Mouse (Mus musculus) large intestine, adult 2 months (tissue): ENCODE results near the gene Gtpbp6. TPM values are rescaled to one million over a fixed set of nuclear protein-coding genes. Genes with fewer than 3 reads are reported as not detected.
A peak's percentile ranks its signal among the peaks of the same experiment; 100 is the strongest.
"Not testable (repeated sequence)": the region's sequence is repeated elsewhere in the genome, so short reads cannot be mapped to it uniquely, and the experiment has no call there.

Source experiments
- DNase-seq: peaks from one replicate; pipeline ENCODE4 v3.0.0-alpha.2; 2012; ENCODE audit warnings: low read depth, low spot score
- WGBS: fragments of 180-500 bp; shearing (Covaris S2); methylation state at CpG from one replicate; pipeline ENCODE4 v1.1.7; 2018; 5-methylcytosine and 5-hydroxymethylcytosine counted together
- polyA plus RNA-seq: library from polyadenylated mRNA; depleted of rRNA; stranded (reverse); fragments of >200 nt; gene quantifications from 2 replicates; pipeline ENCODE4 v1.2.3, GENCODE M21; 2012; rRNA removed

Gene Gtpbp6
- 70.5 and 76.0 TPM in 2 replicates for polyA plus RNA-seq

- WGBS, result under 1% methylated on average over 71 of the region's 71 CpGs
- DNase-seq, result peak; percentile 89
Observed at GRCm38 (mm10) chr5:110107581-110108304, at the start of gene Gtpbp6. Gene Gtpbp6 (minus strand): TSS chr5:110108197.

DNA sequence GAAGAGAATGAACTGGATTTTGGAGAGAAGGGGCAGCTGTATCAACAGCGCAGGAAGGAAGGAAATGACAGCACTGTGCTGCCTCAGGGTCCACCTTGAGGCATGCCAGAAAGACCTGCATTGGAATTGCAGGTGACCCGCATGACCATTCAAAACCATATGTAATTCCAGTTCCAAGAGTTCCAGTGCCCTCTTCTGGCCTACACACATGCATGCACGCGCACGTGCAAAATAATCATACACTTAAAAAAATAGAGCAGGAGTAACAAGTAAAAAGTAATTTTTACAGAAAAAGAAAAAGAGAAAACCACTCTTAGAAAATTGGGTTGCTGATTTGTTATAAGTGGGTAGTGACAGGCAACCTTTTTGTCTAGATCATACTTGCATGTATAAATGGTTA, 35.0 kb upstream of the Gtpbp6 start:
- WGBS, result 86% methylated on average over 5 of the region's 5 CpGs
- DNase-seq, result no peak

- no peak for DNase-seq
Observed at GRCm38 (mm10) chr5:110142309-110142708, 34.3 kb upstream of the Gtpbp6 start.

GRCm38 (mm10) chr5:110140424-110140823, 32.4 kb upstream of the Gtpbp6 start:
- 91% methylated on average over 7 of the region's 7 CpGs for WGBS
- no peak for DNase-seq

More at GRCm38 (mm10) chr5:110142309-110142708, 34.3 kb upstream of the Gtpbp6 start:
- 66% methylated on average over 2 of the region's 2 CpGs for WGBS

- WGBS, result 94% methylated on average over 3 of the region's 3 CpGs
Observed at GRCm38 (mm10) chr5:110139325-110139724, 31.3 kb upstream of the Gtpbp6 start.

GRCm38 (mm10) chr5:110137816-110138215, 29.8 kb upstream of the Gtpbp6 start:
- over 99% methylated on average over 3 of the region's 3 CpGs for WGBS
- DNase-seq, result no peak

More at GRCm38 (mm10) chr5:110139325-110139724, 31.3 kb upstream of the Gtpbp6 start:
- DNase-seq, result no peak

- no peak for DNase-seq
- WGBS, result 4% methylated on average over 18 of the region's 18 CpGs
Observed at GRCm38 (mm10) chr5:110136087-110136464, 28.1 kb upstream of the Gtpbp6 start.

DNA sequence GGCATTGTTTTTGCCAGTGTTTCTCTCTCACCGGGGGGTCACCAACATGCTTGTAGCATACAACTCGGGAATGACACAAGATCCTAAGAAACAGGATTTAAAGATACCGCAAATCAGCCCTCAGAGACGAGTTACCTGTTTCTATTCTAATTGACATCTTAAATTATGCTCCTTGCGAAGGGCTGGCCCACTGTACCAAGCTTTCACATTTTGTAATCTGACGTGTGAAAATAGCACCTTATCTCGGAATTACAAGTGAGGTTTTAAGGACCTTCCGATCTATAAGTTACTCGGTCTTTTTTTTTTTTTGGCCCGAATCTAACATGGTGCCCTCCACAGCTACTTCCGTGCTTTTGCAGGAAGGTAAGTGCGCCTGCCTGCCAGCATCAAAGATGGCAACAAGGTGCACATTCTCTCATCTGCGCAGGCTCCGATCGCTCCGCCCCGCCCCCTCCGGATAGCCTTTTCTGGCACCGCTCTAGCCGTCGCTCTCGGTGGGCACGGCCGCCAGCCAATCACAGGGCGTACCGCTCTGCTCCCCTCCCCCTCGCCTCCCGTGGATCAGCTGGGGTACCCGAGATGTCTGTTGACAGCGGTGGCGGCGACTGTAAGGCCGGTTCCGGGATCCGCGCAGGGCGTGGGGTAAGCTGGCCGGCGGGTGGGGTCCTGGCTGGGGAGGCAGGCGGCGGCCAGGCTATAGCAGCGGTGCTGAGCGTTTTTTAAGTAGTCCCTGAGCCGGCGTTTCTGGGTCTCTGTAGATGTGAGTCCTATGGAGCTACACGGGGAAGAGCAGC, 27.5 kb upstream of the Gtpbp6 start, which contains the start of gene Chfr:
Chfr (plus strand) TSS at position 550 of the 794 bp plus-strand sequence.
- DNase-seq, result peak; percentile 91
- WGBS, result 4% methylated on average over 46 of the region's 46 CpGs

DNA sequence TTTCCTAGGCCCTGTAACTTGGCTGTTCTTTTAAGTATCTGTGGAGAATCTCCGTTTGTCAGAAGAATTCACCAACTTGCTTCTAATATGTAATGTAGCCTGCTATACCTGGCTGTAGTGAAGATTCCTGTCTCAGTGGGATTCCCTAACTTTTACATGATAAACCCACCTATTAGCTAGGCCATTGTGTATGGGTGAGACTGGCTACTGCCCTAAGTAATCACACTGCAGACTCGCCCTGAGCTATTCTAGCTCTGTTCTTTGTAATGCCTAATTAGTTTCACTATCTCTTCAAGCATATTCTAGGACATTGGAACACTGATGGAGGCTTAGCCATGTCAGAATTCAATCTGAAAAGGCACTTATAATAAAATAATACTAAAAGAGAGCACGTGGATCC, 14.4 kb upstream of the Gtpbp6 start:
- WGBS, result 85% methylated on average over 3 of the region's 3 CpGs
- not testable (repeated sequence) for DNase-seq

- WGBS, result 1% methylated on average over 12 of the region's 12 CpGs
- peak; percentile 55 for DNase-seq
Observed at GRCm38 (mm10) chr5:110109991-110110441, 2.0 kb upstream of the Gtpbp6 start, which contains the start of gene Zfp605. Gene Zfp605 (plus strand): TSS chr5:110110092.

- under 1% methylated on average over 7 of the region's 7 CpGs for WGBS
- DNase-seq, result no peak
Observed at GRCm38 (mm10) chr5:110108305-110108628, 270 bp upstream of the Gtpbp6 start.

GRCm38 (mm10) chr5:110106901-110107564, 964 bp downstream of the Gtpbp6 start:
- 16% methylated on average over 41 of the region's 41 CpGs for WGBS
- DNase-seq, result no peak

DNA sequence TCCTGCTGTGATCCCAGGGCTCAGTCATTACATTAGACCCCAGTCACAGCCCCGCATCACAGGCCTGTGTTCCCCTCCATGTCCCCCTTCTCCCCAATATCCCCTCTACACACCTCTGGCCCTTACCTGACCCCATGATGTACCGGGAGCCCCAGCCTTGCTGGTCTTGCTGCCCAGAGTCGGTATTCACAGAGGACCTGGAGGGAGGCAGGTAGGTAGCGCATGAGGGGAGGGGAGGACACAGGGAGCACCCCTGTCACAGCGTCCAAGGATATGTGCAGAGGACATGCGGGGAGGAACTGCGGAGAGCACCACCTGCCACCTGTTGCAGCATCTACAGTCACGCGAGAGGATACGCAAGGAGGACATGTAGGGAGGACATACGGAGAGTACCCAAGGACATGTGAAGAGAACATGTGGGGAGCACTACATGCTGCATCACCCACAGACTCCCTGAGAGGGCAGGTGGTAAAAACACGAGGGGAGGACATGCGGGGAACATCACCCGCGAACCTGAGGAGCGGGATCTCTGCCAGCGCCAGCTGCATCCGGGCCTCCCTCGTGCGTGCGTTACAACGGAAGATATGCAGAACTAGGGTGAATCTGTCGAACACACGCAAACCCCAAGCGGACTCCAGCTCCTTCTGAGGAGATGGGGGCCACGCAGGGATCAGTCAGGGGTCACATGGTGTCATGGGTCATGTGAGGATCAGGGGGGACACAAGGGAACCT, 1.7 kb downstream of the Gtpbp6 start:
- WGBS, result 96% methylated on average over 26 of the region's 26 CpGs
- no peak for DNase-seq

DNA sequence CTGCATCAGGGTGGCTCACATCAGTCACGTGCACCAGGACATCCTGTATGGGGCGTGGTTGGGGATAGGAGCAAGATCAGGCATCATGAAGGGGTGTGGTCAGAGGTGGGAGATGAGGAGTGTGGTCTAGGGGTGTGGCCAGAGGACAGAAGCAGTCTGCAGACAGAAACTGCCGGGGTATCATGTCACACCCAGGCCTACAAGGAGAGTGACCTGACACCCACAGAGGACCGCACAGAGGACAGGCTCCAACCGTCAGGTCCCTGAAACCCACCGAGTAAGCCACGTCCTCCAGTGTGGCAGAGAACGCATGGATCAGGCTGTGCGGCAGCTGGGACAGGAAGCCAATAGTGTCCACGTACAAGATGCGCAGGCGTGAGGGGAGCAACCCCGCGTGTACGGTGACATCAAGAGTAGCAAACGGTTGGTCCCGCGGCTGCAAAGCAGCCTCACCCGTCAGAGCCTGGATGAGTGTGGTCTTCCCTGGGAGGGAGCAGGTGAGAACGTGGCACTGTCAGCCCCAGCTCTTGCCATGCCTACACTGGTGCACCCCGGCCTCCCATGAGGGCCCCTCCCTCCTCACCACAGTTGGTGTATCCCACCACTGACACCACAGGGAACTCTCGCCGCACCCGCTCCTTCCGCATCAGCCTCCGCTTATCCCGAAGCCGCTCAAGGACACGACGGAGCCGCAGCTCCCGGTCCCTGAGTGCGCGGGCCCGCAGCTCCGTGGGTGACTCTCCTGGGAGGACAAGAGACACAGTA, 3.2 kb downstream of the Gtpbp6 start:
- DNase-seq, result no peak
- 97% methylated on average over 36 of the region's 36 CpGs for WGBS

- WGBS, result 95% methylated on average over 27 of the region's 27 CpGs
- no peak for DNase-seq
Observed at GRCm38 (mm10) chr5:110103901-110104615, 3.9 kb downstream of the Gtpbp6 start.

GRCm38 (mm10) chr5:110102853-110103625, 5.0 kb downstream of the Gtpbp6 start:
- WGBS, result 96% methylated on average over 19 of the region's 19 CpGs
- no peak for DNase-seq

DNA sequence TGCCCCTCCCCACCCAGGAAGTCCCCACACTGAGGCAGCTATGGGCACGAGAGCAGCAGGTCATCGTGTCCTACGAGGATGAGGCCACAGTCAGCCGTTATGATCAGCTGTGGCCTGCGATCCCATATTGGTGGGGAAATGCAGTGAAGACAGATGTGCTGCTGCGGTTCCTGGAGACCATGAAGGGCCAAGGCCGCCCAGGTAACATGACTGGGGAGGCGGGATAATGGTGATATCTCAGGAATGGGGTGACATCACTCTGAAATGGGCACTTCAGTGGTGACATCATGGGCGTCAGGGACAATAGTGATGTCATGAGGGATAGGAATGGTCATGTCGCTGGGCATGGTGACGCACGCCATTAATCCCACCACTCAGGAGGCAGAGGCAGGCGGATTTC, 5.6 kb downstream of the Gtpbp6 start:
- 89% methylated on average over 13 of the region's 13 CpGs for WGBS
- no peak for DNase-seq
